Mouse (Mus musculus) ES-CJ7 (cell line): ENCODE data around the gene A830031A19Rik.

Experiments used
- DNase-seq: peaks from one replicate; pipeline ENCODE4 v3.0.0; 2011; ENCODE audit warnings: low read depth, low spot score

The A830031A19Rik gene

DNA sequence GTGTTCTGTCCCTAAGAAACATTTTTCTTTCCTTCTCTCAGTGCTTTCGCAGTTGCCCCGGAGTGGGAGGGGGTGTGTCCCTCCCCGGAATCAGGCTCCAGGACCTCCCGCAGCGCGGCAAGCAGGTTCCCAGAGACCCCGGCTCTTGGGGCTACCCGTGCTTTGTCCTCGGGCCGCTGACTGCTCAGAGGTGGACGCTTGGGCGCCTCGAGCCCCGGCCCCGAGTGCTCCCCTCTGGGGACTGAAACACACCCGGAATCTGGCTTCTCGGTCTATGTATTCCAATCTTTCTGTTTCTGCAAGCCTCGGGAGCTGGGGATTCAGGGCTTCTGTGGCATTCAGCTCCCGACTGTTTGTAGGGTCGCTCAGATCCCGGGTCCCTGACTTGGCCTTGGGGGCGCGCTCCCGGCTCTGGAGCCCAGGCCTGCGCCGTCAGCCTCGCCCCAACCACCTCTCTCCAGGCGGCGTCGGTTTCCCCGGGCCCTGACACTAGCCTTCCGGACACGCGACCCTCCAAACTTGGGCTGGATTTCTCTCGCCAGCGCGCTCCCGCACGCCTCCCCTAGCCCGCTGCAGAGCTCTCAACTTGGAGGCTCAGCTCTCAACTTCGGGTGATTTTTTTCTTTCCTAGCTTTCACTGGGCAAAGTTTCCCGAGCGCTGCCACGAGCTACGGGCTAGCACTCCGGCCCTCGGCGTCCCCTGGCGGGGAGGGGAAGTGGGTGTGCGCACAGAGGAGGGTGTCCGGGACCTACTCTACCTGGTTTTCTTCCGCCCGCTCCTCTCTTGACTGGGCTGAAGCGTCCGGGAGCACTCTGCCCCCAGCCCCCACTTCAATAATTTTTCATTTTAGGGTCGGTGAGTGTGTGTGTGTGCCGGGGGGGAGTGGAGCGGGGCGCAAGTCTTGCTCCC, 2.2 kb upstream of the A830031A19Rik start:
- peak; percentile 61 for DNase-seq

DNA sequence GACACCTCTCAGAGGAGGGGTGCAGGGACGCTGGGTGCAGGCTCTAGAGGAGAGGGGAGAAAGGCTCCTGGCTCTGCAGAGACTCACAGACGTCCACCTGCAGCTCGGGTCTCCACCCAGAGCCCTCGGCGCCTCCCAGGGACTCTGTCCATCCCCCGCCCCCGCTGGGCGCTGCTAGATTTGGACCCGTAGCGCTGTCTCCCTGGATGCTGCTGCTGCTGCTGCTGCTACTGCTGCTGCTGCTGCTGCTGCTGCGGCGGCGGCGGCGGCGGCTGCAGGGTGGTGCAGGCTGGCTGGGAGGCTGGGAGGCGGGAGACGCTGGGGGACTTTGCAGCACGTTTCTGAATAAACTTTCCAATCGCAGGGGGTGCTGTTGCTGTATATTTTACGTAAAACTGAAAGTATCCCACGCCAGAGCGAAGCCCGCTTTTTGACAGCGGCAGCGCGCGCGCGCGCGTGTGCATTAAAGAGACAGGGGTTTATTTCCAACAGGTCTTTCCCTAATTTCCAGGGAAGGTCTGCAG, 1.3 kb upstream of the A830031A19Rik start:
- DNase-seq, result peak; percentile 64

DNA sequence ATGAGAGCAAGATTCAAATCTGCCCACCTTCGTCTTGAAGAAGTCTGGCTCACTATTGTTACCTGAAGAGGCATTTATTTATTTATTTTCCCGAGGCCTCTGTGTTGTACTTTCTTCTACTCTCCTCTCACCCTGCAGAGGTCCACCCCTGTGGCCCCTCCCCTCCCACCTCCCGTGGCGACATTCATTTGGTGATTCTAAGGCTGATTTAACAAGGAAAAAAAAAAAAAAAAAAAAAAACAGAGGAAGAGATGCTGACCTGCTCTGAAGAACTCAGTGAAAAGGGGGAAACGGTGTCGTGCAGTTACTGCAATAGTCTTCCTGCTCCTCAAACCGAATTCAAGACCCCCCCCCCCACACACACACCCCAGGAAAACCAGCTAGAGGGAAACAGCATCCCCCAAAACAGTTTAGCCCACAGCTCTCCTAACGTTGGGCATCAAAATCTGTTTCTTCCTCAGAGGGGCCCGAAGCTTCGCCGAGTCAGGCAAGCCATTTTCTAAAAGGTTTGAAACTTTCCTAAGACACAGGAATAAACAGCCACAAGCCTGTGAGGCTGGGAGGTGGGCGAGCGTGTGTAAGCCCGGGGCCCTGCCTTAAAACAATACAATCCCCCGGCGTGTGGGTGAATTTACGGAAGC, 752 bp upstream of the A830031A19Rik start:
- peak; percentile 89 for DNase-seq

DNA sequence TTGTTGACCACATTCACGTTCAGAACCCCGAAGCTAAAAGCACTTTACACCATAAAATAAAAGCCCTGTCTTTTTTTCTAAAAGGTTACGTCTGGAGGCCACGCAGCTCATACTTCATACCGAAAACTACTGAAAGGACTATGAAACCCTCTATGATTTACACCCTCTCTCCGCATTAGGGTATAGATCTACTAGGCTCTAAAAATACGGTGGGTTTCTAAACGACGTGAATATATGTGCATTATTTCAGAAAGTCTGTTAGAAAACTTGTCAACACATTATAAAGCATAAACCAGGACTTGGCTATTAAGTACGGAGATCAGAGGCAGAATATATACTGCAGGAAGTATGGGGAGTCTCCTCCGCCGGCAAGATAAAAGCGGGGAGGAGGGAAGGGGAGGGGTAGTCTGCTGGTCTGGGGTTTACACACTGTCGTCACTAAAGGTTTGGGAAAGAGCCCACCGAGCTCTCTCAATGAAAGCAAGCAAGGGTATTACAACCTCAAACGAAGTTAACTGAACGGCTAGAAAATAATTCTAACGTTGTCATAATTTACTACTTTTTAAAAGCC, 748 bp downstream of the A830031A19Rik start:
- no peak for DNase-seq

DNA sequence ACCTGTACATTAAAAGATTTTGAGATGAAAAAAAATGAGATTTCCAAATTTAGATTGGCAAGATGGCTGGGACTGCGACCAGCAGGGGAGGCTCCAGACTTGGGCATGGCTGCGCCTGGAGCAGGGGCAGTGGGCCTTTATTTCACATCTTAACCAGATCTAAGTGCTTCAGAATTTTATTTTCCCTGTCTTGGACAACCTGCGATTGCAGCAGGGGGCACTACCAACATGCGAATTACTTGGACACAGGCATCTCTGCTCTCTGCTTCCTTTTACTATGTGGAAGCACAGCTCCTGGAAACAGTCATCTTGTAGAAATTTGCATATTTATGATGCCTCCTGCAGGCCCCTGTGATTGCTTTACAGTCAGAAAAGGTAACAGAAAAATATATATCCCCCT, 9.5 kb downstream of the A830031A19Rik start:
- no peak for DNase-seq

DNA sequence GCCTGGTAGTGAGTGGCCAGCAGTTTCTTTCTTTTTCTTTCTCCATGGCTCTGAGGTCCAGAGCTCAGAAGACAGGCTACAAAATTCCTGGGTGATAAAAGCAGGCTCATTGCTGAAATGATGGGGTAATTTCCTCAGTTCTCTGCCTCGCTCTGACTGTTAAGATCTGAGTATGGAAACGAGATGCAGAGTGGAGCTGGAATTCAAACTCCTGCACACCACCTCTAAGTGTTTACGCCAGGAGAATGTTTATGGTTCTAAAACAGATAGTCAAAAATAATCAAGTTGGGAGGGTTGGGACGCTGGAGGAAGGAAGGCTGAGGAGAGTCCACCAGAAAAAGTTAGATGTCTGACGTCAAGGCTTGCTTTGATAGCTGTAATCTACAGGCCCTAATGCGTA, 10.6 kb downstream of the A830031A19Rik start:
- no peak for DNase-seq

DNA sequence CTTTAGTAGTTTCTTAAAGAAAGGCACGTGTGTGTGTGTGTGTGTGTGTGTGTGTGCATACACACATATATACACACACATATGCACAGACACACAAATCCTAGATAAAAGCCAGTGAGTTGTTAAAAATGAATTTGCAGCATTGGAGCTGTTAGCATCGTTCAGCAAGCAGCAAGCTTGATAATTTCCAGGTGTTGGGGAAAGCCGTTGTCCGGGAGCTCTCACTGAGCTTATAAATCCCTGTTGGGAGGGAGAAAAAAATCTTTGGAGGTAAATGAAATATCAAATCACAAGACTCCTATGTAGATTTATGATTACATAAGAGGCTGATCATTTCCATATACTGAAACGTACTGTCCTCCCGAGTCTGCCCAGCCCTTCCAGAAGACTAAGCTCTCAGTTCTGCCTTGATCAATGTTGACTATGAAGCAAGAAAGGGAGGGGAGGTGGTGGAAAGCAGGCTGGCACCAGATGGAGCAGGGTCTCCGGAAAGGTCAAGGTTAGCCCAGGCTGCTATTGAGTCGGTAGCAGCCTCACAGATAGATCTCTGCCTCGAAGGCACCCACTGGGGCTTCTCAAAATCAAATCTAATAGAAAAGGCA, 12.3 kb downstream of the A830031A19Rik start:
- peak; percentile 48 for DNase-seq

DNA sequence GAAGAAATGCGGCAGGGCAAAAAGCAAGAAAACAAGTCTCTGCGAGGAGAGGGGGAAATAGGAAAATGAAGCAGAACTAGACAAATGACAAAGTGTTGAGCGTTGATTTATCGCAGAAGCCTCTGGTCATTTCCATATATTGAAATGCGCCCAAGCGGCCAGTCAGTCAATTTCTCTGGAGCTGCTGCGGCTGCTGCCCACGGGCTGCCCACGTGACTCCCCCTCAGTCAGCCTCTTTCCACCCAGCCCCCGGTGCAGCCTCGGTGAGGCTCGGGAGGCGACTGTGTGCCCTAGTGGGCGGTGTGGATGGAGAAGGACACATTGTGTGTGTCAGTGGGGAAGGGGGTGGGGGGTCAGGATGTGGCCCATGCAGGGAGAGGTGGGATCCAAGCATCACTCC, 13.0 kb downstream of the A830031A19Rik start:
- DNase-seq, result no peak

DNA sequence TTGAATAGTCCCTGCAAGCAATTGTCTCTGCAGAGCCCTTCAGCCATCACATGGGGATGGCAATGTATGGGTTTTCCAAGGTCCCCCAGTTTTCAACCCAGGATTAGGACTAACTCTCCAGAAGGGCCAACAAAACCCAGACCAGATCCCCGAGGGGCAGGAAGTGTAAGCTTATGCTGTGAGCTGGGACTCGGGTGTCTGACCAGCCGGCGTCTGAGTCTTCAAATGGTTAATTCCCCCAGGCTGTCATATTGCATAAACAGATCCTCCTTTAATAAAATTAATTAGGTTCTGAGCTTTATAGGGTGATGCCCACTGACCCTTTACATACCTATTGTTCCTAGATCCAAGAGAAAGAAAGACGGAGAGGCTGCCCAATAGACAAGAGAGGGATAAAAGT, 14.4 kb downstream of the A830031A19Rik start:
- DNase-seq, result no peak

DNA sequence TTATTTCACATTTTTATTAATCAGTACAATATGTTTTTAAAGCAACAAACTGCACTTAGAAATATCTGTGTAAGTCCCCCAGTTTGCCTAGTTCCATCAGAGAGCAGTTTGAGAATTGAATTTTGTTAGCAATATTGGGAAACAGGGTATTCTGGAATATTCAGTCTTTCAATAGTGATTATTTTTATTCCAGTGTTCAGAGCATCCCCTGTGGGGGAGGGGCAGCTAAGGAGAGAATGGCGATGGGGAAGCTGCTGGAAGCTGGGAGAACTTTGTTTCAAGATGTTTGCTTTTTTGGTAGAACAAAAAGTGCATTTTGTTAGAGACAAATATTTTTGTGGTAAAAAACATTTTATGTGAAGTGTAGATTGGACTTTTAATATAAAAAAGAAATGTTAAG, 15.7 kb downstream of the A830031A19Rik start:
- no peak for DNase-seq

DNA sequence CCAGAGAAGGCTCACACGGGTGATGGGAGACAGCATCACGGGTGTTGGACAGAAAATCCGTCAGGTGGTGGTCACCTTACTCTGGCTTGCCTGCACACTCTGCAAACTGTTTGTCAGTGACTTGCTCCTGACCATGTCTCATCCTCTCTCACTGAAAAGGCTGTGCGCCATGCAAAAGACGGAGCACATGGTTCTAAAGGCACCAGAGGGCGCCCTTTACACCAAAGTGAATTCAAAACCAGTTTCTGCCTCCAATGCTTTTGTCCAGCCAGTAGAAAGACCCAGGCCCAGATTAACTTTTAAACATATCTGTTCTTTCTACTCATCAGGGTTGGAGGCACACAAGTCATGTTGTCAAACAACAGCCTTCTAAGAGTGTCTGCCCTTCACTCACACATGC, 22.0 kb downstream of the A830031A19Rik start:
- peak; percentile 80 for DNase-seq

DNA sequence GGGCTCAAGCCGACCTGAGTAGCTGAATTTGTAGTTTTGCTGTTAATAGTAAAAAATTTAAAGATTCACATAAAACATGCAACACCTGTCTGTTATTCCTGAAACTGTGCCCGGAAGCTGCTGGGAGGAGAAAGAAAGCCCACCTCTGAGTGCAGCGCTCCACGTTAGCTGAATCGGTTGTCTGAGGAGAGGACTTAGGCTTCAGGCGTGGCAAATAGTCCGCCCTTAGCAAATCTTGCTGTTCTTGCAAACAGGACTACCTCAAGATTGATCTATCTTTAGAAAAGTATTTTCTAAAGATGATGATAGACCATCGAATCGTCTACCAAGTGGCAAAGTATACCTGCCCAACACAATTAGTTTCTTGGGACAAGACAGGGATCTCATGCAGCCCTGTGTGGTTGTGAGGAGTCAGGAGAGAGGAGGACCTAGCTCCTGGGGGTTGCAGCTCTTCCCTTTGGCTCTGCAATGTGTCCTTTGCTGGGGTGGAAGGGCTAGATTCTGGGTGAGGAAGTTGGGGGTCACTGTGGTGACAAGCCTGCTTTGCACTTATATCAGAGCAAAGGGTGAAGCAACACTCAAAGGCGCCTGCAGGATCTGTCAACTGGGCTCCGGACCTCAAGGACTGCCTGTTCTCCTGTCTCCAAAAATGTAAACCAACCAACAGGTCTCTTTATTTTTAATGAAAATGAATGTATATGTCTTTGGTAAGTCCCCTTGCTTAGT, 24.7 kb downstream of the A830031A19Rik start:
- no peak for DNase-seq

DNA sequence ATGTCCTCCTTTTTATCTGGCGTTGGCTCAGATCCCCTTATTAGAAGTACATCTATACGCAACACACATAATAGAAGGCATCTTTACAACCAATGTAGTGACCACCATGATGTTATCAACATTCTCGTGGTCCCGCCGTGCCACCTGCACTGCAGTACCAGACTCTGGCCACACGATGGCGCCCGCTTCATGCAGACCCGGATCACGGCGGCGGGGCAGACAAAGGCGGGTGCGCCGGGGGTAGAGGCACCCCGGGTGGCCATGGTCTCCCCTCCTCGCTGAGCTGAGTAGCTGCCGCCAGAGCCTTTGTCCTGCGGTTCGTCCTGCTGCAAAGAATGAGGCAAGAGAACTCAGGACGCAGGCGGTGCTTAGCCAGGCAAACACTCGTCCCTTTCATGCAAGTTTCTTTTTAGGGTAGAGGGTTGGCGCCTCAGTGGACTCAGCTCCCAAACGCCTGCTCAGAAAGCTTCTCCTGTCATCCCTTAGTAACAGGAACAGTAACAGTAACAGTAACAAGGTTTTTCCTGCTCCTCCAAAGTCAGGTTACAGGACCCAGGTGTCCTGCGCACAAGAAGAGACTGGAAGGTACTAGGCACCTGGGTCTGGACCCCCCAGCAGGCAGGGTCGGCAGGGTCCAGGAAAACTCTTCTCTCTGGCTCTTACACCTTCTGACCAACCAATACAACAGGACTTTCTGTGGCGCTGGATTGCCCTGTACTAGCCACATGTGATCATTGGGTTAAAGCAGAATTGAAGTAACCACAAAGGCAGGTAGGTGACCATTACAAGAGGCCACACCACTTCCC, 25.4 kb downstream of the A830031A19Rik start:
- DNase-seq, result peak; percentile 72

DNA sequence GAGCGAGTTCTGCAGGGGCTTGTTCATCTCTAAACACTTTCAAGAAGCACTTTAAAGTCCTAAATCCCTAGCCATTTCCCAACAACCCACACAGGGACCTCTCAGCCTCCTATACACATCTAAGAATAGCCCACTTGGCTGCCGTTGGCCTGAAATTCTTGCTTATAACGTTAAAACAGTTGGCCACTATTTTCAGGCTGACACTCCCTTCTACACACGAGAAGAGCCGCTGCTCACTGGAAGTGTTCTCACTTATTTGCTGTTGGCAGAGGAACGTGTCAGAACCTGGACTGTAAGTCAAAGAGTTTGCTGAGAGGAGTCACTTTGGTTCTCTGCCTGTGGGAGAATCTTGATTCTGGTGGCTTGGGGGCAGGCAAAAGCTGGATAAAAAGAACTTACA, 30.8 kb downstream of the A830031A19Rik start:
- no peak for DNase-seq

DNA sequence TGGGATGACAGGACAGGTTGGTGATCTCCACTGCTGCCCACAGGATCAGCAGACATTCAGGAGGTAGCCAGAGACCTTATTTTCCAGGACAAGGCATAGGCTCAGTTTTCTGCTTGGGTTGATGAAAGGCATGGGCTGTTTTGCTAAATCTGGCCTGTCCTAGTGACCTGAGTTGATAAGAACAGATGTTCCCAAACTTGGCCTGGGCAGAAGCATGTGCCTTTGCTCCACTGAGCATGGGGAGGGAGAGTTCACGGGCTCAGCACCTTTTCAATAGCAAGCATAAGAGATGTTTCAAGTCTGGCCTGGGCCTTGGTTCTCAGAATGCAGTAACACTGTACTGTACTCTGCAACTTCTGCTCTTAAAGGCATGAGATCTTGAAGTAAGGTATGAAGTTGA, 54.1 kb downstream of the A830031A19Rik start:
- DNase-seq, result no peak

DNA sequence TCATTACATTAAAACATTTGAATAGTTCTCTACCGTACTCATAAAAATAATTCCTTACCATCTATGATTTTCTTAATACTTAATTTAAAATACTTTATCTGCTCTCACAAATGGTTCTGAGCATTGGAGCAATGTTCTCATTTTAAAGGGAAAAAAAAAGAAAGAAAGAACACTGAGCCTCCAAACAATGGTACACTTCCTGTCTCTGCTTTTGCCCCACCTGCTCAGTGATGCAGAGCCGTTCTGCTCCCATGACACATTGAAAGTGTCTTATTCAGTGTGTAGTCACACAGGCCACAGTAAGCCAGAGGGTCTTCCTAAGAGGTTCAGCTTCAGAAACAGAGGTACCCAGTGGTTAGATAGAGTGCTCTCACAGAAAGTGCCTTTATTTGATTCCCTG, 56.1 kb downstream of the A830031A19Rik start:
- no peak for DNase-seq

DNA sequence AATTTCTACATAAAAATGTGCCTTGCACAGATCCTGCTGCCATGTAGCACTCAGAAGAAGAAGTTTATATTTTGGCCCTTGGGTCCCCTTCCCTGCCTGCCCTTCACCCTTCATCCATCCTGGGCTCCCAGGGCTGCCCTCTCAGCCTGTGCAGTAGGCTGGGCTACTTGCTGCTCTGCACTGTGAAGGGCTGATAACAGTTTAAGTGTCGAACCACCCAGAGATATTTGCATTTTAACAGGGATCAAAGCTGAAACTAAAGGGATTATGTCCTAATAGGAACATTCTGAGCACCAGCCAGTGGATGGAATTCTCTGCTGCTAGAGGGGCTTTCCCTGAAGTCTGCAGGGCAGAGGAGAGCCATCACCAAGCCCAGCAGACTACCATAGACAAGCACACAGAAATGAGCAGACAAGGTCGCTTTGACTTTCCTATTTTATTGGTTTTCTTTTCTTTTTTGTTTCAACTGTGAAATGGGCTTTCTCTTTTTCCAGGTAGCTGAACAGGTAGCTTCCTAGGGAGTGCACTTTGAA, 58.1 kb downstream of the A830031A19Rik start:
- no peak for DNase-seq

DNA sequence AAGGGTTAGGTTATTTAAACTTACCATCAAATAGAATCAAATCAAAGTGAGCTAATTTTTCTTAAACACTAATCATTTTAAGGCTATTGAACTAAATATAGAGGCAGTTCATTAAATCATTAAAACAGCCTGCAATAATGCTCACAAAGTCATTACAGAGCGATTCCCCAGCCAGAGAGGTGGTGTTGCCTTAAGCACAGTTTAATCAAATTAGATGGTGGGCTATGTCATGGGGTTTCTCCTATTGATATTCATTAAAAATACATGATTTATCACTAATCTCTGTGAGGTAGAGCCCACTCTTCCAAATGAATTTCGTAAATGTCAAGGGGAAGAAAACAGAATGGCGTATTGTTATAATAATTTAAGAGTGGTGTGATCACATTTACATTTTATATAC, 58.8 kb downstream of the A830031A19Rik start:
- DNase-seq, result no peak

DNA sequence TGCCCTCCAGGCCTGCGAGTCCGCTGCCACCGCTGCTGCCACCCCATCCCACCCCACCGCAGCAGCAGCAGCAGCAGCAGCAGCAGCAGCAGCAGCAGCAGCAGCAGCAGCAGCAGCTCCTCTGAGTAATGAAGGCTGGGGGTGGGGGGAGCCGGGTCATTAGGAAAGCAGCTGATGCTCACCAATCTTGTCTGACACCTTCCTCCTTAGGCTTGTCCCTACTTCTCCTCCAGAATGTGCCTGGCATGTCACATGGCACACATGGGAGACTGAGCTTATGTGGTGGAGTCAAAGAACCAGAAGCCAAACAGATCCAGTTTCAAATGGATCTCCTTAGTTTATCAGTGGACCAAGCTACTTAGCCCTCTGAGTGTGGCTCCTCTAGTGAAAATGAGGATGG, 60.2 kb downstream of the A830031A19Rik start:
- no peak for DNase-seq

DNA sequence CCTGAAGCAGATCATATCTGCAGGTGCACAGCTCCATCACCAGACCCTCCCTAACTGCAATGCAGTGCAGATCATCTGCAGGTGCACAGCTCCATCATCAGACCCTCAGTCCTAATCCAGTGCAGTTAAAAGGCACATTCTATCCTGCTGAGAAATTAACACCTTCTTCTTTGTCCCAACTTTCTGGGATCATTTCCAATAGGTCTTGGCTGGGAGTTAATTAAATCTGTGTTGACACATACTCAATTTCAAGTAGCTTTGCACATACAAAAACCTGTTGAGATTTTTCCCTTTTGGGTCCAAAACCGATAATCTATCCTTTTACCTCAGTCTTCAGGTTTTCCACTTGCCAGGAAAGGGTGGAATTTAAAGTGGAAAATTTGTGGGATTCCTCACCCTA, 62.6 kb downstream of the A830031A19Rik start:
- DNase-seq, result no peak
